Mouse (Mus musculus): ENCODE measurements at regions not wholly inside any gene's neighbourhood (a gene's known extent, or its start where the extent isn't known, plus 50 kb on each side); places are given as distances from the start of the nearest gene placed in this dataset.

DNA sequence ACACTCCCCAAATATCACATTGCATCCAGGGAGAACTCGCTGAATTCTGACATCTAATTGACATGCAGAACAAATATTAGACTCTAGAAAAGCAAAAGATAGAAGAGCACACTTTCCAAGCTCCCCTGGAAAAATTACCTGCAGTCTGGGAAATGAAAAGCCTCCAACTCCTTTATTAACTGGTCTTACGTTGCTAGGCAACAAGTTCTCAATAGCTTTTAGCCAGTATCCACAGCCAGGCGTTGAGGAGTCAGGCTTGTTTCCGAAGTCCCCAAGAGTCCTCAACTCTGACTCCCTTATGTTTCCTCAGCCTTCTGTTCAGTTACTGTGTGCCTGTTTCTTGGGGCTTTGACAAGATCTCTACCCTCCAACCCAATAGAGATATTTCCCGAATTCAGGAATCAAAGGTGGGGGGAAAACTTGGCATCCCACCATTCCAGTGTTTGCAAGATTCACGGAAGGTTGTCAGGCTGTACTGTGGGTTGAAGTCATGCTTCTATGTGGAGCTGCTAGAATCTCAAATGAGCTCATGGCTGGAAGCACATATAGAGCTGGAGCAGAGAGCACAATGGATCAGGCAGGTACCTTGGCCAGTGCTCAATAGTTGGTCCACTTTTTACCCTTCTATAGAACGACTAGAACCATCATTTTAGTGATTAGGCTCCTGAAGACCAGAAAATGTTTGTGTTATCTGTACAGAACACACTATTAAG, 159.0 kb upstream of the Ptprz1 start:
- TF ChIP-seq CTCF (IDR thresholded peaks at IDR 0.05; ENCODE audit: control insufficient read depth, insufficient read depth, low read length) (no peak), POLR2A (IDR thresholded peaks at IDR 0.05; ENCODE audit: borderline replicate concordance, control insufficient read depth, low read depth, low read length) (no peak)
